Mouse (Mus musculus) activated CD4-positive, CD25-positive, alpha-beta regulatory T cell, adult 4 months (primary cell): ENCODE results near the gene Lin28a. TPM values are rescaled to one million over a fixed set of nuclear protein-coding genes. Genes with fewer than 3 reads are reported as not detected.

ENCODE experiments used
- ATAC-seq: one replicate; pipeline ENCODE4 v1.8.0; 2017
- polyA plus RNA-seq, 2 experiments: library from polyadenylated mRNA; unstranded; fragments of 100-300 nt; shearing (Covaris generic); gene quantifications; one replicate each; pipeline ENCODE4 v1.2.1; 2017

Gene Lin28a
- polyA plus RNA-seq, 2 experiments from 2014 or later = not detected

DNA sequence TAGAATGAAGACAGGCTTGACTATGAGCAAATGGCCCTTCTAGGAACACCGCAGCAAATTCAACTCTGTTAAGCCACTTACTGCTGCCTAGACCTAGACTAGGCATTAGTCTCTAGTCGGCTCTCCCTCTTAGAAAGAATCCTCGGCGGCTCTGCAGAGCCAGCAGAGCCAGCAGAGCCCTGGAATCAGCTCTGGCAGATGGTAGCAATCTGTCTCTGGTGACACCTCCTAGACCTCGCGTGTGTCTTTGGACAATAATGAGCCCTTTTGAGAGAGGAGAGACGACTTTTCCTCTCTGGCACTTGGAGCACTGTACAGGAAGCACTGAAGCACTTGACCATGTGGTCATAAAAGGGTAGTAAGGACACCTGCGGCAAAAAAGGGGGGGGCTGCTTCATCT is 46.9 kb downstream of the Lin28a start:
- no peak for ATAC-seq

DNA sequence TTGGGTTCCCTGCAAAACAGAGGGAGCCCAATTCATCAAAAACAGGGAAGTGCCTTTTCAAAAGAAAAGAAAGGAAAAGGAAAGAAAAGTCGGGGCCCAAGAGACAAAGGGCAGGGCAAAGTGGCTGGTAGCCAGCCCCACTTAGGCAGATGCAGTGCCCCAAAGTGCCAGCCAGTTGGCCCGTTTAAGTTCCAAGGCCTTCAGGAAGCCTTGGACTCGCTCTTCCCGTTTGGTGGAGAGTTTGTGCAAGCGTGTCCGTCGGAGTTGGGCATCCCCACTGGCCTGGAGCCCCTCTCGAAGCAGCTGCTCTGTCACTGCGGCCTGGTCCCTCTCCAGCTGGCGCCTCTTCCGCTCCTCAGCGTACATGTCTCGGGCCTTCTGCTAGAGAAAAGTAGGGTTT is 47.8 kb downstream of the Lin28a start:
- ATAC-seq = no peak

DNA sequence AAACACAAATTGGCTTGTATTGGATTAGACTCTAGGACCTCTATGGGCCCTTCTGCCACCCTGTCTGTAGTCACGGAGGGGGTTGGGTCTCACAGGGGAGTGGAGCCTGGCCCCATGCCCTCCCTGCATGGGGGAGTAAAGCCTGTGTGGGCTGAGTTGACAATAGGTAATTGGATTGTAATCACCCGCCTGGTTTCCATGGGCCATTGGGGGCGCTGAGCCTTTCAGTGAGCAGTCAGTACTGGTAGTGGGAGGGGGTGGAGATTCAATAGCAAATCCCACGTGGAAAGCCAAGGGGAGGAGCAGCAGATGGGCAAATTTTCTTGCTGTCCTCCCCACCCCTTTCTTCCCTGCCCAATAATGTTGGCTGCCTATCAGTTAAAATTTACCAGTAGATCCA is 48.4 kb downstream of the Lin28a start:
- no peak for ATAC-seq

DNA sequence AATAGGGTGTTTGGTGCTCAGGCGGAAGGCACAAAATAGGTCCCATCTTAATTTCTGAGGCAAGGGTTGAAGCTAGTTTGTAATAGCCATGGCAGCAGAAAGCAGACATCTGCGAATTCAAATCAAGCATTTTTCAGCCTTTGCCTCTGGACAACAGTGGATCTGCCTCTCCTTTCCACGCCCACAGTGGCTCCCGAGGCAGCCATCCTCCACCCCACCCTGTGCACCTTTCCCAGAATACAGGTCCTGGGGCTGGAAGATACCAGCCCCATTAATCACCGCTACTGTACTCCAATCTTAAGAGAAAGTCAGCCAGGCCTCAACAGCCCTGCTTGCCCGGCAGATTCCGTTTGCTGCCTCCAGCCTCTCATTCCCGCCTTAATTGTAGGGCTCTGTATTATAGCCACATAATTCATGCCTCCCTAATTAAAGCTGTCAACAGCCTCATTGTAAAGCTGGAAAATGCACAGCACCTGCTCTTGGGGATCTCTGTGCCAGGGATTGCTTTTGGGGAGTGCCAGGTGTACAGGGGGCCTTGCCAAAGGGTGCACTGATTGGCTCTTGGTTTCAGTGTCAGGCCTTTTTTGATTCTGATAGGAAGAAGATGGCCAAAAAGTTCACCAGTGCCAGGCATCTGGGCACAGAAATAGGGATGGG is 49.4 kb downstream of the Lin28a start:
- no peak for ATAC-seq

DNA sequence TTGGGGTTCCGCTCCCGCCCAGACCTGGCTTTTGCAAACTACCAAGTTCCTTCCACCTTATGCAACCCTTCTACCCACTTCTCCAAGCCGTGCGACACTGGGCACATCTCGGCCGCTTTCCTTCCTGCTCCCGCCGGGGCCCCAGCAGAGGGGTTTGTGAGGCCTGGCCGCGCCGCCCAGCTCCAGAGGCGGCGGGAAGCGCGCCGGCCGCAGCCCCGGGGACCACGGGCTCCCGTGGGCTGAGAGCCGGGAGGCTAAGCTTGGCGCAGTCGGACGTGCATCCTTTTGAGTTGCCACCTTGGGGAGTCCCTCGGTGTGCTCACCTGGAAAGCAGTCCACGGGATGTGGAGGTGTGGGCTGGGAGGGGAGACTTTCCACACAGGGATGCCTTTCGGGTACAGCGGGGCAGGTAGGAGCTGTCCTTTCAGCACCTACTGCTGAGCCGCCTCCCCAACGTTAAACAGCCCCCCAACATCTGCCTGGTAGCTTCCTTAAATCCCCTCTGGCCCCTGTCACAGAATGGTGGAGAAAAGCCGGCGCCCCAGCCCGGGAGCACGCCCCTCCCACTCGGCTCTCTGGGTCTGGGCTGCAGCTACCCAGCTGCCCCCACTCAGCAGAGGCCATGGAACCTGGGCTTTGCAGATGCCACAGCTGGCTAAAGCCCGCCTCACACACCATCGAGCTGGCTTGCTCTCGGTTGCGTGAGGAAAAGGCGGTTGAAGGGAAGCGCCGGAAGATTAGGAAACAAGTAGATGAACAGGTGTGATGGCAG is 50.3 kb downstream of the Lin28a start, which contains the start of gene Hmgn2:
Hmgn2 (minus strand) TSS at position 501 of the 772 bp plus-strand sequence.
- peak; percentile 19 for ATAC-seq

DNA sequence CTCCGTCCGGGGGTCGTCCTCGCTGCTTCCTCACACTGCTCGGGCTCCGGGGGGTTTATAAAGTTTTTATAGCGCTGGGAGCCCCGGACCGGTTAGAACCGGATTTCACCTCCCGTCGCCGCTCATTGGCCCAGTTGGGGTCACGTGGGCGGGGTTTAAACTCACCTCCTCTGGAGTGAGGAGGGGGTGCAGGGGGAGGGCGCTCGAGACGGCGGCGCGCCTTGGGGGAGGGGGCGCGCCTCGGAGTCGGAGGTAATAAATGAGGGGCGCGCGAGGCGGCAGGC is 50.8 kb downstream of the Lin28a start:
- ATAC-seq = peak; percentile 67

DNA sequence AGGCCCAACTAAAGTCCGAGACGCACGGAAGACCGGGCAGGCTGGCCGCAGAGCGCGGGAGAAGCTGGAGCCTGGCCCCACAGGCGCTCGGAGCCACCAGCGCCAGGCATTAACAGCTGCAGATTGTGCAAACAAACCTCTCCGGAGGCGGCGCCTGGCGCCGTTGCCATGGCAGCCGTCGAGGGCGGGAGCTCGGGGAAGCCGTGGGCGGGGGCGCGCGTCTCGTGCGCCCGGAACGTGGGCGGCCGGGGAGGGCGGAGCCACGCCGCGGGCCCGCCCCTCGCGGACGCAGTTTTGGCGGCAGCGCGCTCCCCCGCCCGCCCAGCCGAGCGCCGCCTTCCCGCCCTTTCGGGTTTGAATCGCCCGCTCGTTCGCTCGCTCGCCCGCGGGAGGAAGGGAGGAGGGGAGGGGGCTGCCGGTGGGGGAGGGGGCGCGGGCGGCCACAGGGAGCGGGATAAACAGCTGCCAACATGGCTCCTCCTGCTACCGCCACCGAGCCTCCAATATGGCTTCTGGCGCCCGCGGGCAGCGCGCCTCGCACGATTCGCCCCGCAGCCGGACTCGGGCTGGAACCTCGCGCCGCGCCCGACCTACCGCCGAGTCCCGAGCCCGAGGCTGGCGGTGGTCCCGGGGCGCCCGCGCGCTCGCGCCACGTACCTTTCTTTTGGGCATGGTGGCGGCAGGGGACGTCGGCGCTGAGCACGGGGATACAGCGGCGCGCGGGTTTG is 51.3 kb downstream of the Lin28a start:
- ATAC-seq = peak; percentile 73

DNA sequence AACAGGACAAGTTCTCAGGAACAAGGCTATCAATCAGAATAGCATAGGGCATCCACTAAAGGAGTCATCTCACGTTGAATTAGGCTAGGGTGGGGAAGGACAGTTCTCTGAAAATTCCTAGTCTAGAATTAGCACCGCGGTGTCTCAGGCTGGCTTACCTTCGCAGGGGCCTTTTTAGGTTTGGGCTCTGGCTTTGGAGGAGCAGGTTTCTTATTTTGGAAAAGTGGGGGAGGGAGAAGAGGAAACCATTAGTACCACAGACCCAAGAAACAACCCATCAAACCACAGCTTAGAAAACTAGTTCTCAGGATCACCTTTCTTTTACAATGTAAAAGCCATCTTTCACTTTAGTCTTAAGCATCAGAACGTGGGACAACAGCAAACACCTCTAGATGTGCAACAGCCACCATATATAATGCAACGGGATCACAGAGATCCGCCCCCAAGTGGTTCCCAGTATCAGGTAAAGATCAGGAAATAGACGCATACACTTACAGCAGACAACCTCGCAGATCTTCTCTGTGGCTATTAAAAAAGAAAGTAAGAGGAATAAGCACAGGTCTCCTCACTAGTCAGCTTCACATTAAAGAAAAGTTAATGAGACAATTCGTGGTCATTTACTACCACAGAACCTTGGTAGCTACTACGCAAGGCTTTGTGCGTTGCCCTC is 52.2 kb downstream of the Lin28a start:
- ATAC-seq = no peak

DNA sequence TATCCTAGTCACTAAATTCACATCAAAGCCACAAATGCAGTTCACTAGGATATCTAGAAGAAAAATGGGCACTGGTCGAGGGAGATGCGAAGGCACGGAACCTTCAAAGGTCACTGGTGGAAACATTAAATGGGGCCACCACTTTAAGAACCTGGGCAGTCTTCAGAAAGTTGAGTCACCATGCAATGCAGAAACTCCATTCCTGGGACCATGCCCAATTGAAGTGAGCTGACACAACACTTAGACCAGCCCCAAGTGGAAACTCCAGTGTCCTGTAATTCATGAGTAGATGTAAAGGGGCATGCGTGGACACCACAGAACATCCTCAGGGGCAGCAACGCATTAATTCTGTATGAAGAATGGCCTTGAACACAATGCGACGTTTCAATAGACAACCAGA is 56.1 kb downstream of the Lin28a start:
- no peak for ATAC-seq

DNA sequence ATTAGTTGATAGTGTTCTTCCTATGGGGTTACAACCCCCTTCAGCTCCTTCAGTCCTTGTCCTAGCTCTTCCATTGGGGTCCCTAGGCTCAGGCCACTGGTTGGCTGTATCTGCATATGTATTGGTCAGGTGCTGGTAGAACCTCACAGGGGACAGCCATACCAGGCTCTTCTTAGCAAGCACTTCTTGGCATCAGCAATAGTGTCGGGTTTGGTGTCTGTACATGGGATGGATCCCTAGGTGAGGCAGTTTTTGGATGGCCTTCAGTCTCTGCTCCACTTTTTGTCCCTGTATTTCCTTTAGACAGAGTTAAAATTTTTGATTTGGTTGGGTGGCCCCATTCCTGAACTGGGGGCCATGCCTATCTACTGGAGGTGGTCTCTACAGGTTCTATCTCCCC is 59.8 kb downstream of the Lin28a start:
- no peak for ATAC-seq

DNA sequence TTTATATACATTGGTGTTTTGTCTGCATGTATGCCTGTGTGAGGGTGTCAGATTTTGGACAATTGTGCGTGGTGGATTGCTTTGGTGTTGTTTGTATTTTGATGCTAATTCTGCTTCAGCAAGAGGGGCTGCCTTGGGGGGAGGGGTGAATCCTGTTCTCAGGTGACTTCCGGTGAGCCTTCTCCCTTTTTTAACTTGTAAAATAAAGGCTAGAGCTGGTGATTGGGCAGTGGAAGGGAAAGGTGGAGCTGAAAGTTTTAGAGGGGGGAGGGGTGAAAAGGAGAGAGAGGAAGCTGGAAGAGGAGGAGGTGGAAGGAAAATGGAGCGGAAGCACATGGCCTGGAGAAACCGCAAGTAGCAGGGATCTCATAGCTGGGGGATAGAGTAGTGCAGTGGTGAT is 62.3 kb downstream of the Lin28a start:
- ATAC-seq = no peak

Other genes starting within 250 kb of the Lin28a start
- 100 to 1,000 TPM in 1 of 2 experiments, 10 to 100 TPM in 1; 96.5 to 113 TPM for gene Rps6ka1, start 131.0 kb downstream of the Lin28a start, polyA plus RNA-seq
- 100 to 1,000 TPM; 478 to 642 TPM for gene Hmgn2, start 50.2 kb downstream of the Lin28a start, polyA plus RNA-seq
- gene Dhdds, start 17.9 kb downstream of the Lin28a start, polyA plus RNA-seq = 10 to 100 TPM; 16.7 to 20.0 TPM
- under 1 TPM; 0.33 to 0.37 TPM for gene Zfp683, start 35.0 kb upstream of the Lin28a start, polyA plus RNA-seq
- gene Crybg2, start 42.0 kb upstream of the Lin28a start, polyA plus RNA-seq = 10 to 100 TPM; 15.7 to 20.2 TPM
- 1,000 to 10,000 TPM; 3,607 to 4,442 TPM for gene Cd52, start 76.2 kb upstream of the Lin28a start, polyA plus RNA-seq
- 10 to 100 TPM; 33.7 to 34.2 TPM for gene Ubxn11, start 83.7 kb upstream of the Lin28a start, polyA plus RNA-seq
- 1,000 to 10,000 TPM; 1,097 to 1,279 TPM for gene Sh3bgrl3, start 109.9 kb upstream of the Lin28a start, polyA plus RNA-seq
- gene Cep85, start 168.3 kb upstream of the Lin28a start, polyA plus RNA-seq = 100 to 1,000 TPM in 1 of 2 experiments, 10 to 100 TPM in 1; 63.2 to 139 TPM
- gene Gm7534, start 184.2 kb upstream of the Lin28a start, polyA plus RNA-seq = under 1 TPM in 1 of 2 experiments, not detected in 1; 0.15 TPM
- gene Catsper4, start 208.5 kb upstream of the Lin28a start, polyA plus RNA-seq = not detected
- not detected for gene Cnksr1, start 219.6 kb upstream of the Lin28a start, polyA plus RNA-seq
- gene E130218I03Rik, start 224.8 kb upstream of the Lin28a start, polyA plus RNA-seq = 1 to 10 TPM in 1 of 2 experiments, under 1 TPM in 1; 0.37 to 6.4 TPM
- 1 to 10 TPM; 5.1 to 6.4 TPM for gene Zfp593, start 226.8 kb upstream of the Lin28a start, polyA plus RNA-seq
- gene Gm30191, start 228.1 kb upstream of the Lin28a start, polyA plus RNA-seq = not detected
- not detected for gene Grrp1, start 235.3 kb upstream of the Lin28a start, polyA plus RNA-seq